Mouse (Mus musculus): Measurements from ENCODE around the gene Arhgdib.
"Not testable (repeated sequence)": the region's sequence is repeated elsewhere in the genome, so short reads cannot be mapped to it uniquely, and the experiment has no call there.

The Arhgdib gene

GRCm38 (mm10) chr6:136941051-136942021 is at the start of gene Arhgdib:
Arhgdib (minus strand) TSS chr6:136941899.
- peak; percentile 51 for DNase-seq

GRCm38 (mm10) chr6:136990557-136990956 is 48.9 kb upstream of the Arhgdib start:
- no peak for DNase-seq

- no peak for DNase-seq
Observed at GRCm38 (mm10) chr6:136989824-136990497, 48.3 kb upstream of the Arhgdib start.

GRCm38 (mm10) chr6:136988536-136989060 is 46.9 kb upstream of the Arhgdib start:
- DNase-seq, result no peak

DNA sequence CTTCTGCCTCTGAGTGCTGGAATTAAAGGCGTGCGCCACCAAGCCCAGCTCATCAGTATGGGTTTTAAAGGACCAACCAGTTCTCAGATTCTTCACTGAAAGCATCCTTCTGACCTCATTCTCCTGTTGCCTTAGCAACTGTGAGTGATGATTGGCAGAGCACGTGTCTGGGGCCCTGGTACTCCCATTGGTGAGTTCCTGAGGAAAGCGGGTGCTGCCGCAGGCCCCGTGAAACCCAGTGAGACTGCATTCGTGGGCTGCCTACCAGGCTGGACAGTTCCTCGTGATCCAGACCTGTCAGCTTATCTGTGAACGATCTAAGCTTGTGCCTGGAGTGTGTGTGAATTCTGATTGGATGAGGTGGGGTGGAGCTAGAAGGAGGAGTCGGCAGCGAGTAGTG is 45.0 kb upstream of the Arhgdib start:
- DNase-seq, result no peak

- no peak for DNase-seq
Observed at GRCm38 (mm10) chr6:136986019-136986418, 44.3 kb upstream of the Arhgdib start.

DNA sequence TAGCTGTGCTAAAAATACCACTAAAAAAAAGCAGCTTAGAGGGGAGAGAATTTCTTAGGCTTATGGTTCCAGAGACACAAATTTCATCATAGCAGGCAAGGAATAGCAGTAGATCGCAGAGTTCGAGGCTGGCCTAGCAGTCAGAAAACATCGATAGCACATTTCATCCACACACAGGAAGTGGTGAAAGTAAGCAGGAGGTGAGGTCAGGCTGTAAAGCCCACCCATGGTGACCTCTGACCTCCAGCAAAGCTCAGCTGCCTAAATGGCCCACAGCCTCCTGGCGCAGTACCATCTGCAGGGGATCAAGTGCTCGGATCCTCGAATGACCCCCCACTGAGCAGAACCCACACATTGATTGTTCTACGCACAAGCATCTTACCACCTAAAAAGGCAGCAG is 41.5 kb upstream of the Arhgdib start:
- DNase-seq, result no peak

GRCm38 (mm10) chr6:136982581-136982980 is 40.9 kb upstream of the Arhgdib start:
- DNase-seq, result peak; percentile 16

DNA sequence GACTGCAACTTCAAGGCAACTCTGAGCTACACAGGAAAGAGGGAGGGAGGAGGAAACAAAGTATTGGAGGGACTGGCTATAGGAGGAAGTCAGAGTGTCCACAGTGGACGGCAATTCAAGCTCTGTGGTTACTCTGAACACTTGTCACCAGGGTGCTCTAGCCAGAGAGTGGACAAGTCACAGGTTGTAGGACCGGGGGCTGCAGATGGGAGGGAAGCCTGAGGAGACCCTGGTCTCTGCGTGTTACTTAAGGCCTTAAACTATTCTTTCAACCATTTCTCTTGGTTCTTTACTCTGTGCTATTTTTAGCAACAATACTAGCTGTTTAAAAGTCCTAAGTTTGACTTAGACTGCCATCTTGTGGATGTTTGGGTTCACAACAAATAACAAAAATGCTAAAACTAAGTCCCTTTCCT is 38.6 kb upstream of the Arhgdib start:
- no peak for DNase-seq

GRCm38 (mm10) chr6:136979274-136980082 is 37.8 kb upstream of the Arhgdib start:
- no peak for DNase-seq

- DNase-seq, result not testable (repeated sequence)
Observed at GRCm38 (mm10) chr6:136968877-136969276, 27.2 kb upstream of the Arhgdib start.

DNA sequence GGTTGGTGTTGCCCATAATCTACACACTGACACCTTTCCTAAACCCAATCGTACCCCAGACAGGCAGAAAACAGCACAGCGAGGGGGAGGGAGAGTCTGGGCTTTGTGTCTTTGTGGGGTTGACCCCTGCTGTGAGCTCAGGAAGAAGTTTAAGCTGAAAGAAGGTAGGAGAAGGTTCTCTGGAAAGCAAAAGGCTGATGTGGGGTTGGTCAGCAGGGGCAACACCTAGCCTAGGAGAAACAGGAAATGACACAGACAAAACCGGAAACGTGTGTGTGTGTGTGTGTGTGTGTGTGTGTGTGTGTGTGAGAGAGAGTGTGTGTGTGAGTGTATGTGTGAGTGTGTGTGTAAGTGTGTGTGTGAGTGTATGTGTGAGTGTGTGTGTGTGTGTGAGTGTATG is 25.8 kb upstream of the Arhgdib start:
- DNase-seq, result no peak

- DNase-seq, result no peak
Observed at GRCm38 (mm10) chr6:136965912-136966311, 24.2 kb upstream of the Arhgdib start.

GRCm38 (mm10) chr6:136964609-136965510 is 23.2 kb upstream of the Arhgdib start:
- no peak for DNase-seq

DNA sequence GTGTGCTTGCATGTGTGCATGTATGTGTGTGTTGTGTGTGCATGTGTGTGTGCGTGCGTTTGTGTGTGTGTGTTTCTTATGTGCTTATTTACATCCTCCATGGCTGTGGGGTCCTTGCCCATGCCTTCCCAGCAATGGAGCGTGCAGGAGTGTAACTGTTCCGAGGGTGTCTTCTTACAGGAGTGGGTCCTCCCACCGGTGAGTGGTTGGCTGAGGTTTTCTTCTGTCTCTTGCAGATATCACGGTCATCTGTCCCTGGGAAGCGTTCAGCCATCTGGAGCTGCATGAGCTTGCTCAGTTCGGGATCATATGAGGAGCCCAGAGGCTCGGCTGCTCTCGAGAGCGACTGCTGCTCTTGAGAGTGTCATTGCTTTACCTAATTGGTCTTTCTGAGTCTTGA is 21.3 kb upstream of the Arhgdib start:
- no peak for DNase-seq

DNA sequence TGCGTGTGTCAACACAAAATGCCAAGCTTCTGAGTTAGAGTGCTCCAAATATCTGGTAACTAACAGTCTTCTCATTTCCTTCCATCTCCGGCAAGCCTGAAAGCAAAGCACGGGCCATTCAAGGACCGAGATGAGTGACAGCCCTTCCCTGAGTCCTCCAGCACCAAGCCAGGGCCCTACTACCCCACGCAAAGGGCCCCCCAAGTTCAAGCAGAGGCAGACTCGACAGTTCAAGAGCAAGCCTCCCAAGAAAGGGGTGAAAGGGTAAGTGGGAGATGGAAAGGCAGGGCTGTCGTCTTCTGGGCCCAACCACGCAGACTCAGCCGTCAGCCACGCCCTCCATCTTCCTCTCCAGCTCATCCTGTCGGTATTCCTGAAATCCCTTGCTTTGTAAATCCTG is 17.4 kb upstream of the Arhgdib start:
- no peak for DNase-seq

- no peak for DNase-seq
Observed at GRCm38 (mm10) chr6:136957062-136957461, 15.4 kb upstream of the Arhgdib start.

GRCm38 (mm10) chr6:136955240-136955639 is 13.5 kb upstream of the Arhgdib start:
- DNase-seq, result no peak

DNA sequence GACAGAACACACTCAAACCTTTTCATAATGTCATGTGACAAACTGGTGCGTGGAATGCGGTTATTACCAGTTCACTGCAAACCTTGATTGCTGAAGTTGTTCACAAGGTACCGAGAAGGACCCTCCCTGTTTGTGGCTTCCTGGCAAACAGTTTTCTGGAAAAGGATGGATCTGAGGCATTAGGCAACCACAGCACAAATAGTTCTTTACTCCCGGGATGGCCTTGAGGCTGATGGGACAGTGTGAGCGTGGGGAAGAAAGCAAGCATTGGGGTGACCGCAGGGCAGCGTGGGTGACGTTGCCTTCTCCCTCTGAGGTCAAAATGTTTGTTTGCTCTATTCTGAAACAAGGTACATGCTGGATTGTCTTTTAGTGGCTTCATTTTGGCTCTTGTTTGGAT is 13.0 kb upstream of the Arhgdib start:
- no peak for DNase-seq

- no peak for DNase-seq
Observed at GRCm38 (mm10) chr6:136954192-136954591, 12.5 kb upstream of the Arhgdib start.

DNA sequence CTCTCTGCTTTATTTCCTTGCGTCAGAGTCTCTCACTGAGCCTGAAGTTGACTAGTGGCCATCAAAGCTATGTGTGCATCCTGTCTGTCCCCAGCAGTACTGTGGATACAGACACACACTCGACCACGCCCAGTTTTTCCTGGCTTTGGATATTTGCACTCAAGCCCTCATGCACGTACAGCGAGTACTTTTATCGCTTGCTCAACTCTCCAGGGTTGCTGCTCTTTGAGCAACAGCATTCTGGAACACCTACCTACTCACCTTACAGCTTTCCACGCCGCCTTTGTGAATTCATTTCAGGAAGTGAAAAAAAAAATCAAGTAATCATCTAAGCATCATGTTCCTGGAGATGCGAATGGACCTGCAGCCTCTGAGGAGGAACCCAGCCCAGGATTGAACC is 11.2 kb upstream of the Arhgdib start:
- no peak for DNase-seq

GRCm38 (mm10) chr6:136950171-136950570 is 8.5 kb upstream of the Arhgdib start:
- DNase-seq, result no peak

Data from kidney, adult 11 months (tissue).